Mouse (Mus musculus): ENCODE data around the gene Suclg2. TPM values are rescaled to one million over a fixed set of nuclear protein-coding genes. Genes with fewer than 3 reads are reported as not detected.
"Not testable (repeated sequence)": the region's sequence is repeated elsewhere in the genome, so short reads cannot be mapped to it uniquely, and the experiment has no call there.

Suclg2 gene
- polyA plus RNA-seq, 1 experiment from 2014 or later: 38.1 TPM

DNA sequence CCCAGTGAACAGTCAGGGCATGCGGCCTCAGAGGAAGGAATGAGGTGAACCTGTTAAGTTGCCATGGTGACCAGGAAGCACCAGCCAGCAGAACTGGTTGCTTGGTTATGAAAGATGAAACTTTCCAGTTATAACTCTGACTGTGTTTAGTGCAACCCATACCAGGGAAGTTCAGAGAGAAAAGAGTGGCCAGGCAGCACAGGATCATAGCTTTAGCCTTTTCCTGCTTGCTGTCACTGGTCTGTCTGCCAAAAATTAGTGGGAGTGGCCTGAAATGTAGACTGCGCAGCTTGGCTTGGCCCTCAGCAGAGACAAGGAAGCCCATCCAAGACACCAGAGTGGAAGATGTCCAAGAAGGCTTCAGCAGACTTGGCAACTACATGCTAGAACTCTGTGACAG, 96.8 kb downstream of the Suclg2 start:
- Histone ChIP-seq H3K9me3 (ENCODE audit: control insufficient read depth, low read length) (no peaks in the 10 kb centered on the region), H3K9ac (ENCODE audit: low read depth, low read length) (no peak overlapping the region), H3K4me3 (ENCODE audit: low read depth, low read length) (no peak overlapping the region), H3K27ac (ENCODE audit: low read depth, low read length) (no peak overlapping the region), H3K27me3 (ENCODE audit: control insufficient read depth, insufficient read depth, low read length) (no peaks in the 10 kb centered on the region), H3K36me3 (ENCODE audit: control insufficient read depth, insufficient read depth, low read length) (no peaks in the 10 kb centered on the region), H3K4me1 (replicated peaks; ENCODE audit: control insufficient read depth, insufficient read depth, low read length) (no peaks in the 10 kb centered on the region), H3K4me2 (replicated peaks; ENCODE audit: low read depth, low read length) (no peak overlapping the region)
- ATAC-seq (ENCODE audit: low FRiP score) (no peak), DNase-seq (ENCODE audit: low spot score) (no peak)
- 89% methylated on average over 2 of the region's 2 CpGs for WGBS

DNA sequence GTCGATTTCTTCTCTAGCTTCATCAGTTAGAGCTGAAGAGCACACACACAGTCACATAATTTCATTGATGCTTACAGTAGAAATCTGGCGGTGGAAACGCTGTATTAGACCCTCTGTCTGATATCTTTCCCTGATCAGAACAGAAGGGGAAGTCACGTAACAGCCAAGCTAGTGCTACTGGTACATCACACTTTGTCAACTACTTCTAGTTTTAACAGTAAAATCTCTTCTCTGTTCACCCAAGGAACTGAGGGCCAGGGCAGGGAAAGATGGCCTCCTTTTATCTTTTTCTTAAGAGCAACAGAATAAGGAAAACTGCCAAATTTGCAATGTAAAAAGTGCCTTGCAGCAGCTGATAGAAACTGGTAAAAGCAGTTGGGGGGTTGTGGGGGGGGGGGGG, 97.8 kb downstream of the Suclg2 start:
- WGBS: 92% methylated on average over 4 of the region's 4 CpGs
- DNase-seq (ENCODE audit: low spot score): no peak
- Histone ChIP-seq H3K27ac (ENCODE audit: low read depth, low read length) (no peak overlapping the region), H3K4me3 (ENCODE audit: low read depth, low read length) (no peak overlapping the region), H3K27me3 (ENCODE audit: control insufficient read depth, insufficient read depth, low read length) (no peaks in the 10 kb centered on the region), H3K36me3 (ENCODE audit: control insufficient read depth, insufficient read depth, low read length) (no peaks in the 10 kb centered on the region), H3K4me2 (replicated peaks; ENCODE audit: low read depth, low read length) (no peak overlapping the region), H3K9ac (ENCODE audit: low read depth, low read length) (no peak overlapping the region), H3K4me1 (replicated peaks; ENCODE audit: control insufficient read depth, insufficient read depth, low read length) (no peaks in the 10 kb centered on the region), H3K9me3 (ENCODE audit: control insufficient read depth, low read length) (no peaks in the 10 kb centered on the region)
- ATAC-seq (ENCODE audit: low FRiP score): no peak

DNA sequence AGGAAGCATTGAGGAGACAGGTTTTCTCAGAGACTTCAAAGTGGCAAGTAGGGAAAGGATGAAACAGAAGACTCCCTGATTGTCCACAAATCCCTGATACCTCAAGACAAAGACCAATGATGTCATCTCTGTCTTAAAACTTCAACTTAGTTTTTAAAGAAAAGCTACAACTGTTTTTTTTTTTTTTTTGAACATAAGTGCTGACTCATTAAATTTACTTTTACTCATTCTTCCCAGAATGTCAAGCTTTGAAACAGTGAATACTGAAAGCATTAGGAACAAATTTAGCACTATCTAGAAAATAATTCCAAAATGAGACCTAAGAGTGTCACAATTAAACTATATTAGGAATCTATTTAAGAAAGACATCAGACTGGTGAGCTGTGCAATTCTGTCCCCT, 98.8 kb downstream of the Suclg2 start:
- ATAC-seq (ENCODE audit: low FRiP score): no peak
- no peak for DNase-seq (ENCODE audit: low spot score)

DNA sequence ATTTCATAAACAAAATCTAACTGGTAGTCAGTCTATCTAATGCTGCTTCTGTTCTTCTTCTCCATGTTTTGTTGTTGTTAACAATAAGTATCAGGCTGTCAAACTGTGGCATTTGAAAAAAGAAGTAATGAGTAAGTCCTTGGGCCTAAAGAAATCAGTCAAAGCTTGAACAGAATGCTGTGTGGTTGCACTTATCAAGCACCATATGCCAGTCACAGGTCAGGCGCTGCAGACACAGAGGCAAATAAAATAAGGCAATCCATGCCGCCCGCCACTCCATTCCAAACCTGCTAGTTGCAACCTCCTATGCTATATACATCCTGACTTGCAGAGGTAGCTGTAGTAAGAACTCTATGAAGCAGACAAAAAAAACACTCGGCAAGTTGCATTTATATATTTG, 100.2 kb downstream of the Suclg2 start:
- 91% methylated on average over 4 of the region's 4 CpGs for WGBS
- DNase-seq (ENCODE audit: low spot score): no peak
- H3K4me1 ChIP-seq (replicated peaks; ENCODE audit: control insufficient read depth, insufficient read depth, low read length): no peaks in the 10 kb centered on the region

More for the DNA sequence above, 98.8 kb downstream of the Suclg2 start:
- H3K9ac ChIP-seq (ENCODE audit: low read depth, low read length): no peak overlapping the region
- H3K36me3 ChIP-seq (ENCODE audit: control insufficient read depth, insufficient read depth, low read length): no peaks in the 10 kb centered on the region
- H3K9me3 ChIP-seq (ENCODE audit: control insufficient read depth, low read length): no peaks in the 10 kb centered on the region
- H3K4me1 ChIP-seq (replicated peaks; ENCODE audit: control insufficient read depth, insufficient read depth, low read length): no peaks in the 10 kb centered on the region
- H3K27me3 ChIP-seq (ENCODE audit: control insufficient read depth, insufficient read depth, low read length): no peaks in the 10 kb centered on the region
- H3K4me3 ChIP-seq (ENCODE audit: low read depth, low read length): no peak overlapping the region
- H3K4me2 ChIP-seq (replicated peaks; ENCODE audit: low read depth, low read length): no peak overlapping the region
- no peak overlapping the region for H3K27ac ChIP-seq (ENCODE audit: low read depth, low read length)

DNA sequence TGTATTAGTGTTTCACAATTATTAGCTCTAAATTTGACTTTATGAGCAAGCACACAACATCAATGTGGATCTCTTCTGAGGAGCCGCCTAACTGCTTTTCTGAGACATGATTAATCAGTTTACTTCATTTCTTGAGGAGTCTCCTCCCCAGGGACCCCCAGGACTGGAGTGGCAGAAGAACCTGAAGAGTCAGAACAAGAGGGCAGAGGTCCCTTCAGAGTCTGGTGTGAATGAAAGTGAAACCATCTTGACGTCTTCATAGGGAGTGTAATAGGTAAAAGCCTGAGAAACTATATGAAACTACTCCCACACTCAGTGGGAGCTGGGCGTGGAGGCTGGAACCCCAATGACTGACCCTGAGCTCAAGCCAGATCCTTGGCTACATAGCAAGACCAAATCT, 105.4 kb downstream of the Suclg2 start:
- no peak overlapping the region for H3K27ac ChIP-seq (ENCODE audit: low read depth, low read length)
- no peak overlapping the region for H3K9ac ChIP-seq (ENCODE audit: low read depth, low read length)
- H3K36me3 ChIP-seq (ENCODE audit: control insufficient read depth, insufficient read depth, low read length): no peaks in the 10 kb centered on the region
- WGBS: 88% methylated on average over 3 of the region's 3 CpGs
- H3K4me1 ChIP-seq (replicated peaks; ENCODE audit: control insufficient read depth, insufficient read depth, low read length): no peaks in the 10 kb centered on the region
- H3K9me3 ChIP-seq (ENCODE audit: control insufficient read depth, low read length): no peaks in the 10 kb centered on the region
- H3K4me2 ChIP-seq (replicated peaks; ENCODE audit: low read depth, low read length): no peak overlapping the region
- no peaks in the 10 kb centered on the region for H3K27me3 ChIP-seq (ENCODE audit: control insufficient read depth, insufficient read depth, low read length)
- ATAC-seq (ENCODE audit: low FRiP score) (no peak), DNase-seq (ENCODE audit: low spot score) (no peak)
- no peak overlapping the region for H3K4me3 ChIP-seq (ENCODE audit: low read depth, low read length)

More for the DNA sequence above, 100.2 kb downstream of the Suclg2 start:
- no peak overlapping the region for H3K27ac ChIP-seq (ENCODE audit: low read depth, low read length)
- H3K4me3 ChIP-seq (ENCODE audit: low read depth, low read length): no peak overlapping the region
- H3K27me3 ChIP-seq (ENCODE audit: control insufficient read depth, insufficient read depth, low read length): no peaks in the 10 kb centered on the region
- no peak overlapping the region for H3K9ac ChIP-seq (ENCODE audit: low read depth, low read length)
- H3K9me3 ChIP-seq (ENCODE audit: control insufficient read depth, low read length): no peaks in the 10 kb centered on the region
- ATAC-seq (ENCODE audit: low FRiP score): no peak
- no peaks in the 10 kb centered on the region for H3K36me3 ChIP-seq (ENCODE audit: control insufficient read depth, insufficient read depth, low read length)
- H3K4me2 ChIP-seq (replicated peaks; ENCODE audit: low read depth, low read length): no peak overlapping the region

DNA sequence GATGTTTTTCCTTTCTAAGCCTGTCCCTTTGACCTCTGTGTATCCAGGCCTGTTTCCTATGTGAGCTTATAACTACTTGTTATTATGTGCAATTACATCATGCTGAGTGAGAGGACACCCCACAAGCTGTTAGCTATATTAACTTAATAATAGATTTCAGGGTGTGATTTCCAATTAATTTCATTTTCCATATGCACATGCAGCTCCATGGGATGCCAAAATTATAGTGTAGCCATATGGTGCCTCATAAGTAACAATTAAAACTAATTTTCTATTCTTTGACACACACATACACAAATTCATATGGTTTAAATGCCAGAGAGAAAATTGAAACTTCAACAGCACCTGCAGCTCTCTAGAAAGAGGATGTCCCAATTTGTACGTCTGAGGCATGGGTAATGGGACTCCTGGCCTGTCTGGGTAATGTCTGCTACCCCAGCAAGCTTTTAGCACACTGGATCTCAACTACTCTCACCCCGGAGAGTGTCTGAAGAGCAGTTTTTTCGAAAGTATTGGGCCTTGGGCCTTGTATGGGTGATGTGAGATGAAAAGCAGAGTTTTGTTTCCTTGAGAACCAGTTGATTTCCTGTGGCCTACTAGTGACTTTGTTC, 106.1 kb downstream of the Suclg2 start:
- 86% methylated on average over 3 of the region's 3 CpGs for WGBS
- DNase-seq (ENCODE audit: low spot score): no peak

DNA sequence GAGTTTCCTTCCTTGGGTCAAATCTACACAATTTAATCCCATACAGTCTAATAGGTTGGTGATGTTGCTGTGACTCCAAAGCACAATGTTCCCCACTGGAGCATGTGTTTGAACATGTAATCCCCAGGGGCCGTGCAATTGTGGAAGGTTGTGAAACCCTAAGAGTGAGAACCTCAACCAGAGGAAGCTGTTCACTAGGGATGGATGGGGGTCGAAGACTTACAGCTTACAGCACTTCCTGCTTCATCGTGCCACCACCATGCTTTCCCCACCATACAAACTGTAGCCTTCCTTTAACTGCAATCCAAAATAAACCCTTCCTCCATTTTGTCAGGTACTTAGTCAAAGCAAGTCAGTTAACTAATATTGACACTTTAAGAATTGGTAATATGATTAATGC, 107.5 kb downstream of the Suclg2 start:
- DNase-seq (ENCODE audit: low spot score): no peak
- 81% methylated on average over 3 of the region's 3 CpGs for WGBS
- H3K36me3 ChIP-seq (ENCODE audit: control insufficient read depth, insufficient read depth, low read length): no peaks in the 10 kb centered on the region
- H3K4me2 ChIP-seq (replicated peaks; ENCODE audit: low read depth, low read length): no peak overlapping the region
- ATAC-seq (ENCODE audit: low FRiP score): no peak
- H3K4me3 ChIP-seq (ENCODE audit: low read depth, low read length): no peak overlapping the region
- no peaks in the 10 kb centered on the region for H3K27me3 ChIP-seq (ENCODE audit: control insufficient read depth, insufficient read depth, low read length)
- no peak overlapping the region for H3K9ac ChIP-seq (ENCODE audit: low read depth, low read length)
- no peaks in the 10 kb centered on the region for H3K9me3 ChIP-seq (ENCODE audit: control insufficient read depth, low read length)
- no peaks in the 10 kb centered on the region for H3K4me1 ChIP-seq (replicated peaks; ENCODE audit: control insufficient read depth, insufficient read depth, low read length)
- H3K27ac ChIP-seq (ENCODE audit: low read depth, low read length): no peak overlapping the region

More for the DNA sequence above, 106.1 kb downstream of the Suclg2 start:
- no peak overlapping the region for H3K4me3 ChIP-seq (ENCODE audit: low read depth, low read length)
- no peaks in the 10 kb centered on the region for H3K36me3 ChIP-seq (ENCODE audit: control insufficient read depth, insufficient read depth, low read length)
- no peak overlapping the region for H3K9ac ChIP-seq (ENCODE audit: low read depth, low read length)
- H3K4me1 ChIP-seq (replicated peaks; ENCODE audit: control insufficient read depth, insufficient read depth, low read length): no peaks in the 10 kb centered on the region
- H3K4me2 ChIP-seq (replicated peaks; ENCODE audit: low read depth, low read length): no peak overlapping the region
- no peak for ATAC-seq (ENCODE audit: low FRiP score)
- no peak overlapping the region for H3K27ac ChIP-seq (ENCODE audit: low read depth, low read length)
- no peaks in the 10 kb centered on the region for H3K9me3 ChIP-seq (ENCODE audit: control insufficient read depth, low read length)
- no peaks in the 10 kb centered on the region for H3K27me3 ChIP-seq (ENCODE audit: control insufficient read depth, insufficient read depth, low read length)

DNA sequence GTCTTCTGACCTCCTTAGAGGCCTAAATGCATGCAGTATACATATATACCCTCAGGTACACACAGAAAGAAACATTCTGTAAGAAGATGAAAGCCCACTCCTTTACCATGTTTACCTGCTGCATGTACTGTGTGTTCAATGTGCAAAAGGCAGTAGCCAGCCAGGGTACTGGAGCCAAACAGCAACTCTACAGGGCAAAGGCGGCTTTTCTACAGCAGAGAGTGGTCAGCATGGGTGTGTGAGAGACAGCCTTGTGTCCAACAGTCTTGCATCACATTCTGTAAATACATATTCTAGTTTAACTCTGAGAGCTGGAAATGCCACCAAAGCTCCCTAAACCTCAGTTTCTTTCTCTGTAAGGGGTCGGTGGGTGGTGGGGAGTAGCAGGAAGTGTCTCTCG, 110.5 kb downstream of the Suclg2 start:
- no peak overlapping the region for H3K9ac ChIP-seq (ENCODE audit: low read depth, low read length)
- no peaks in the 10 kb centered on the region for H3K27me3 ChIP-seq (ENCODE audit: control insufficient read depth, insufficient read depth, low read length)
- H3K36me3 ChIP-seq (ENCODE audit: control insufficient read depth, insufficient read depth, low read length): no peaks in the 10 kb centered on the region
- no peak overlapping the region for H3K4me3 ChIP-seq (ENCODE audit: low read depth, low read length)
- ATAC-seq (ENCODE audit: low FRiP score): no peak
- no peak for DNase-seq (ENCODE audit: low spot score)
- H3K9me3 ChIP-seq (ENCODE audit: control insufficient read depth, low read length): no peaks in the 10 kb centered on the region
- 91% methylated on average over 3 of the region's 3 CpGs for WGBS
- no peak overlapping the region for H3K4me2 ChIP-seq (replicated peaks; ENCODE audit: low read depth, low read length)
- no peaks in the 10 kb centered on the region for H3K4me1 ChIP-seq (replicated peaks; ENCODE audit: control insufficient read depth, insufficient read depth, low read length)
- H3K27ac ChIP-seq (ENCODE audit: low read depth, low read length): no peak overlapping the region

DNA sequence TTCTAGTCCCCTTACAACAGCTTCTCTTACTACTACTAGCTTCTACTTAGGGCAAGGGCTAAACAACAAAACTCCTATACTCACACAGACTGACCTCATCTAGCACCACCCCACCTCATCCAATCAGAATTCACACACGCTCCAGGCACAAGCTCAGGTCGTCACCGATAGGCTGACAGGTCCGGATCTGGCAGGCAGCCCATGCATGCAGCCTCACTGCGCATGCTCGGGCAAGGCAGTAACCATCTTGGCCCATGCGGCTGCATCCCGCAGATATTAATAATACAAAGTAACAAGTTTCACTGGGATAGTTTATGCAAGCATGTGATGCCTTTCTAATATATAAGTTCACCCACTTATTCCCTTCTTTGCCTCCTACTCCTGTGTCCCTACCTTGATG, 117.9 kb downstream of the Suclg2 start:
- H3K4me1 ChIP-seq (replicated peaks; ENCODE audit: control insufficient read depth, insufficient read depth, low read length); H3K36me3 ChIP-seq (ENCODE audit: control insufficient read depth, insufficient read depth, low read length); H3K27ac ChIP-seq (ENCODE audit: low read depth, low read length); H3K9me3 ChIP-seq (ENCODE audit: control insufficient read depth, low read length); H3K4me2 ChIP-seq (replicated peaks; ENCODE audit: low read depth, low read length); DNase-seq (ENCODE audit: low spot score); H3K27me3 ChIP-seq (ENCODE audit: control insufficient read depth, insufficient read depth, low read length); H3K9ac ChIP-seq (ENCODE audit: low read depth, low read length); ATAC-seq (ENCODE audit: low FRiP score); H3K4me3 ChIP-seq (ENCODE audit: low read depth, low read length): not testable (repeated sequence)
- 91% methylated on average over 8 of the region's 8 CpGs for WGBS

Data from hindbrain, embryonic 11.5 days (tissue).